Mouse (Mus musculus): ENCODE measurements around the gene 1110008P14Rik.

GRCm38 (mm10) chr2:32404663-32405062, 22.9 kb upstream of the 1110008P14Rik start:
- TF ChIP-seq POLR2A (IDR thresholded peaks at IDR 0.05; ENCODE audit: borderline replicate concordance, control insufficient read depth, low read depth, low read length) (no peak), CTCF (IDR thresholded peaks at IDR 0.05; ENCODE audit: control insufficient read depth, insufficient read depth, low read length) (peak; percentile 100)
